Mouse (Mus musculus) c-Kit-positive CD71-negative TER-119-negative erythroid progenitor cells, embryonic 14.5 days (primary cell): ENCODE measurements around the gene Phip.

ENCODE experiments used
- DNase-seq: peaks from one replicate; pipeline ENCODE4 v3.0.0-alpha.2; 2013; ENCODE audit warnings: low read depth

The Phip gene

DNA sequence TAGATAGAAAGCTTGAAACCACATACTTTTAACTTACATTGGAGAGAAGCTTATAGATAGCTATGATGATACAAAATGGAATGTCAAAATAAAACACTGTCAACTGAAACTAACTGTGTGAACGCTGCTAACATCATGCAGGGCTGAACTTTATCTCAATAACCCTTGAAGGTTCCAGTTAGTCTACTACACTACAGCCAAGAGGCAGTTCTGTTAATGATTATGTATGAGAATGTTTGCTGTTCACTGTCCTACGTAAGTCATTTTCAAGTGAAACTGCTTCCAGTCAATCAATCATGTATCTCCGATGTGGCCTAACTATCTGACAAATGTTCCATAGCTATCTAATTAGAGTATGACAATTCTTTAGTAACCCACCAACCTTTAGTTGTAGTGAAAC is 107.6 kb downstream of the Phip start:
- DNase-seq: no peak

DNA sequence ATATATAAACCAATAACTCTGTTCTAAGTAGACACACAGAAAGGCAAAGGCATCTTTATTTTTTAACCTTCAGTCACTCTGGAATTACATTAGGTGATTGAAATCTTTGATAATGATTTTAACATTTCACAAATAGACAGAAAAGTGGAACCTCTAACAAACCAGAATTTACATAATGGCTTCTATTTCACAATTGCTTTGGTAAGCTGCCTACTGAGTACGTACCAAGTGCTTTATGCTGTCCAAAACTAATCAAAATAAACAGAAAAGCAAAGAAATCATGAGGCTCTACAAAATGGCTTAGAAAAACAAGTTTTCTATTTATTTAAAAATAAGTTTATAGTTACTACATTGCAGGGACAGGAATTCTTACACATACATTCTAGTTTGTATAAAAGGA is 109.2 kb downstream of the Phip start:
- DNase-seq: no peak

DNA sequence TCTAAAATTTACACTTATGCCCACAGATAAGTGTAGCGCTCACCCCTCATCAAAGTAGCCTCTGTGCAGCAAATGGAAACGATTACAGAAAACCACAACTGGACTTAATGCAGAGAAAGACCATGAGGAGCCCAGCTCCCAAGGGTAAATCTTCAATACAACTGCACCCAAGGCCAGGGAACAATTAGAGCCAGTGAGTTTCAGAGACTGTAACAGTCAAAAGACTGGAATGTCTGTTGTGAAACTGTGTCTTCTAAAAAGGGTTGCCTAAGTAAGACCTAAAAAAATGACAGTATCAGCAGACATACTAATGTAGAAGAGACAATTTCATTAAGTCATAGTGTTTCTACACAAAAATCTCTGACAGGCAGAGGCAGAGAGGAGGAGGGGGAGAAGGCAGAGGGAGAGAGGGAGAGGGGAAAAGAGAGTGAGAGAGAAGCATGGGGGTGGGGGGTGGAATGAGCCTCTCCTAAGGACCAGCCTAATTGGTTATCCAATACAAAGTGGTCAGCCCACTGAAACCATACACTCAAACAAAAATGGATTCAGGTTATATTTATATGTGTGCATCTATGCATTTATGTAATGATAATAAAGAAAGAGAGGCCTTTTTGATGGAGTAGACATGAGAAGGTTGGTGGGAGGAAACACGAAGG is 113.4 kb downstream of the Phip start:
- DNase-seq: no peak

DNA sequence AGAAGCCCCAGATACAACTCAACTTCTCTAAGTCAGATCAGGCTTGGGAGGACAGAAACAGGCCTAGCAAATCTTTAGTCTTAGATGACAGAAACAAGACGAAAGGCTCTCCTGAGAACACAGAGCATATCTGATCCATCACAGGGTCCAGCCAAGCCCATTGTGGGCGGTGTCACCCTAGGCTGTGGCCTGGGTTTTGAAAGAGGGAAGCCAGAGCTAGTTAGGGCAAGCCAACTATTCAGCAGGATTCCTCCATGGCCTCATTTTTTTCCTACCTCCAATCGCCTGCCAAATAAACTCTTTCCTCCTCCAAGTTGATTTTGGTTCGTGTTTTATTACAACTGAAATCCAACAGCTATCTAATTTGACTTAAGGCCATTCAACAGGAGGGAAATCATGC is 114.0 kb downstream of the Phip start:
- DNase-seq: no peak

DNA sequence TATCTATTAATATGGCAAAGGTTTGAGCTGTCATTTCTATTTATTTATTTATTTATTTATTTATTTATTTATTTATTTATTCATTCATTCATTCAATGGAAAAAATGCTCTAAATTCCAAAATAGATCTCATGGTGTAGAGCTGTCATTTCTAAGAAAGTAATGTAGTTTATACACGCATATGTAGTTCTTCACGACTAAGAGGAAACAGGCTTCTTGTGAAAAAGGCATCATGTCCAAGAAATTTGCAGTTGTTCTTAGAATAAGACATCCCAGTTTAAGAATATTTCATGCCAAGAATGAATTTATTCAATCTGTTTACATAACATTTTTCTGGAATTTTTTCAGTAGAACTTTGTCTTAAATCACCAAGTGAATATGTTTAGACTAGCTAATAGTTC is 114.5 kb downstream of the Phip start:
- no peak for DNase-seq

DNA sequence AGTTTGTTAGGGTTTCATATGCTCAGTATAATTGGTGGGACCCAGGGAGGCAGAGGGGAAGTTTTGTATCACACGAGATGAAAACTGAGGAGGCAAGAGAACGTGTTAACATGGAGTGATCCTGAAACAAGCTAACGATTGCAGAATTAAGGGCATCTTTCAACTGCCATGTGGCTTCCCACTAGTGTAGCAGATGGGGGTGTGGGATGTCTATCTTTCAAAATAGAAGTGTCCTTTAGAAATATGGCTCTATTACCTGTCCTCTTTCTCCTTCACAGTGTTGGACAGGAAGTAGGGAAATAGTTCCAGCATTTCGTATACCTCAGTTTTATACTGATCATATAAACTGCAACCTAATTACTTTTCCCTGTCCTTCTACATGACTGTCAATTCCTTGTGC is 119.1 kb downstream of the Phip start:
- no peak for DNase-seq

DNA sequence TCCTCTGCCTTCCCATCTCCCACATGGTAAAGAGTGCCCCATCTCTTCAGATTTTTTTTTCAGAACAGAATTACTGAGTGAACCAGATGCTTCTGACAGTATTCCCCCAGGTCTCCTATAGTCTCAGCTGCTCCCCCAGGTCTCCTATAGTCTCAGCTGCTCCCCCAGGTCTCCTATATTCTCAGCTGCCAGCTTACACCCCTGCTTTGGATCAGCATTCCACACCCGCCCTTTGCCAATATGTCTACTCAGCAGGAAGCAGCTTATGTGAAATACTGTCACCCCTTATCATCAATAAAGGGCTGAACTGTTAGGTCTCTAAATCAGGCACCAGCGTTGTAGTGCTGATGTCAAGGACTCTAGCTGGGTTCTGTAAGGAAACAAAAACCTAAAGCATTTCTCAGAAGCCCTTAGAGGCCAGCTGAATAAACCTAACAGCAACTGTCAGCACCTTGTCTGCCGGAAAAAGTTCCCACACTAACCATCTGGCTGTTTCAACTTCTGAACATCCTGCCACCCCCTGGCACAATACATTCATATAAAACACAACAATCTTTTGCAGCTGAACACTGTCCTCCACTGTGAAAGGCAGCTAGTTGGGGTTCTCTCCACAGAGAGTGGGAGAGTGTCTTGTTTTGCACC is 120.2 kb downstream of the Phip start:
- no peak for DNase-seq

DNA sequence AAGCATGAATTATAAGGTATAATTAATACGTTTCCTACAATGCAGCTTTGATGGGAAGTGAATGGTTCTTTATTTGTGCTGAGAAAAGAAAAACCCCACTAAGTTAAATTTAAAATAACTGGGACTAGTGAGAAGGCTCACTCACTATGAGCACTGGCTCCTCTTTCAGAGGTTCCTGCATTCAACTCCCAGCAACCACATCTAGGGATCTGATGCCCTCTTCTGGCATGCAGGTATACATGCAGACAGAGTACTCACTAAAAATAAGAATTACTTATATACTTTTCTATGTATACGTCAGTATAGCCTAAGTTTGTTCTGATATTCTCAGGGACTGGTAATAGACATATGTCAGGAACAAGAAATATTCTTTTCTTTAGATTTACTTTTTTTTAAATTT is 121.3 kb downstream of the Phip start:
- no peak for DNase-seq

DNA sequence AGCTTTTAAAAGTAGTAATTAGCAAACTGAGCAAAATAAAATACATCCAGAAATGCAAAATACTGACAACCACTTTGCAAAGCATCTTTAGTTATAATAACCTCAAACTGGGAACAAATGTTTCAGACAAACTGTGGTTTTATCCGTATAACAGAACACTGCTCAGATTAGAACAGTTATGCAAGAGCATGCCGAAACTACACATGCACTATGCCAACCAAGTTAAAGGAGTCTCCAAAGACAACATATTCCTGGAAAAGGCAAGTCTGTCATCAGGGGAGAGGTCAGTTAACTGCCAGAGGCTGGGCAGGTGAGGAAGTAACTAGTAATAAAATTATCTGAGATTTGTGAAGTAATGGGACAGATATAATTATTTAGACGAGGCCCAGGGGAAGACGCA is 132.6 kb downstream of the Phip start:
- DNase-seq: no peak

DNA sequence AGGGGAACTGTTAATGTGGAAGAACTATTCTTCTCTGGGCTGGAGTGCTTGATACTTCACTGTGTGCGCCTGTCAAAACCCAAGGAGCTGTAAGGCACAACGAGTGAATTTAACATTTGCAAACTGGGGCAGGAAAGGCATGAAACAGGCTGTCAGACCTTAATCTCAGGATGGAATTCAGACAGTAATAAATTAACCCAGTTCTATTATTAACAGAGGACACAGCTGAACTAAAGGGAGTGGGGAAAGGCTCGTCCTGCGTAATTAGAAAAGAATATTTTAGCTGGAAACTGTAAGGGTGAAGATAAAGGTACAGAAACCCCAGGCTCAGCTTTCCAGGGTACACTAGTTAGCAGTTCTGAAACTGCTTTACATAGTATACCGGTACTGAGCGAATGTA is 139.4 kb downstream of the Phip start:
- DNase-seq: no peak

DNA sequence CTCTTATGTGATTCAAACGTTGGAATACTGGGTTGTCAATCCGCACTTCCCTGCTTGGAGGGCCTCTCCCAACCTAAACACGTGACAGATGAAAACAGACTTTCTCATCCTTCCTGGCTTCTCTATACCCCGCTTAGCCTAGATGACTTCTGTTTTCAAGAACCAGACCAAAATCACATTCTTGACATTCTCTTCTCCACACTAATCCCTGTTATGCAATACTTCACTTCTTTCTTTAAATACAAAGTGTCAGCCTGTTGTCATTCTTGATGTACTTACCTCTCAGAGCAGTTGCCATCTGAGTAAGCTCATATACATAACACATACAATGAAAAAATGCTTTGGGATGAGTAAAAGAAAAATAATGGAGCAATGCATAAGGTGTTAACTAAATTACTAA is 143.4 kb downstream of the Phip start:
- DNase-seq: no peak

DNA sequence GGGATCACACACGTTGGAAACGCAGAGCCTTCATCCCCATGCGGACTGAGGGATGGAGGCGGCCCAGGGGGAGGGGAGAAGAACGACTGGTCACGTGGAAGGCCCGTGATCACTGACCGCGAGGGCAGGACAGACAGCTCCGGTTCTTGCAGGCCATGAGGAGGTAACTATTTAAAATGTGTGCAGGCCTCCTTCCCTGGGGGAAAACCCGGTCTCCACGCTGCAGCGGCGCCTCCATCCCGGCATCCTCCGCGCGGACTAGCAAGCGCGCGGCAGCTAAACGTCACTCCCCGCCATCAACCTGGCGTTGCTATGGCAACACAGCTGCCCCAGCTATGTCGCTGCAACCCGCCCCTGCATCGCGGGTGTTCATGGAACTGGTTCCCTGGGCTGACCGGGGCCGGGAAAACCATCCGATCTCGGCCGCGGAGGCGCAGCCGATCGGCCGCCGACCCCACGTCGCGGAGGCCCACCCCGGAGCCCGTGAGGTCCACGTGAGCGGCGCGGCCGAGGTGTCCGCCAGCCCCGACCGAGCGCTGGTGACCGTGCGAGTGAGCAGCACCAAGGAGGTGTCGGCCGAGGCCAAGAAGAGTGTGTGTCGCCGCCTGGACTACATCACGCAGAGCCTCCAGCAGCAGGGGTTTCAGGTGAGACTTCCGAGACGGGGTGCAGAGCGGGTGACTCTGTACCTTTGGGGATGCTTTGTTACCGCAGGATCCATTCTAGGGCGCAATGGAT is 145.5 kb downstream of the Phip start:
- peak; percentile 57 for DNase-seq

DNA sequence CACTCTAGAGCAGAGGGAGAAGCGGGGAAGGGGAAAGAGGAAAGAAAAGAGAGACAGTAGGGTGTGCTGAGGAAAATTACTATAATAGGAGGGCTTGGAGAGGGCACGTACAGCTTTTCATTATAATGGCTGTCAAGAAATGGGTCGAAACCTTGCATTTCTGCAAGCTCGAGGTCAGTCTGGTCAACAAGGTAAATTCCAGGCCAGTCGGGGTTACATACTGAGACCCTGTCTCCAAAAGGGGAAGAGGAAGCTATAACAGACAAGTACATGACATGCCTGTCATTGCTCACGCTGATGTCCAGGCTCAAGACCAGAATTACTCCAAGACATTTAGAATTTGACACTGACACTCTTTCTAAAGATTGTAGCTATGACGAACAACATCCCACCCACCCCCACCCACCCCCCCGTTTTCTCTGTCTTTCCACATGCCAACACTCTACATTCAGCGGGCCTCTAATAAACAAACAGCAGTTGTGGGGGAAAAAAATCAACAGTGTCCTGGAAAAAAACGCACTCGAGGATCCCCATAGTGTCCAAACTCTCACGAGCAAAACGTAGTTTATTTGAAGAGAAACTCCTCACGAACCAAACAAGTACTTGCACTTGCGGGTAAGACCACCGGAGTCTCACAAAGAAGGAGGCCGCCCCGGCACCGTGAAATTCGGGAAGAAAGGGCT is 146.2 kb downstream of the Phip start, which contains the start of gene Irak1bp1:
Gene Irak1bp1 (plus strand): TSS at position 534 of the 683 bp plus-strand sequence.
- DNase-seq: no peak

DNA sequence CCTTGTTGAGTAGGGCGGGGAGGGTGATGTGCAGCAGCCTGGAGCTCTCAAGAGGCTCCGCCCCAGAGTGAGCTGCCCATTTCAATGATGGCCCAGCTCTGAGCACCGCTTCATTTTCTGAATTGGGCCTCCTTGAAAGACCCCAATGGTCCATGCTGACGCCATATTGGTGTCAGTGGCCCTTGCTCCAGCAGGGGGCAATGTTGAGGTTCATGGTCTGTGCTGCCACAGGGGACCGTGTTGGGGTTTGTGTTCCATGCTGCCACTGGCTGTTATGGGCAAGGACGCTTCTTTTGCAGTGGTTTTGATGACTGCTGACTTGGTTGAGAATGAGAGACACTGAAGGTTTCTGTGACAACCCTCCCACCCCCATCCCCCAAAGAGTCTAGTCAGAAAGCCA is 148.9 kb downstream of the Phip start:
- DNase-seq: no peak
